Mouse (Mus musculus): Measurements from ENCODE around the gene Pknox2.

GRCm38 (mm10) chr9:37147886-37148285 lies 679 bp upstream of the Pknox2 start:
- TF ChIP-seq CTCF (conservative IDR thresholded peaks at IDR 0.05; ENCODE audit: low read length) (no peak), POU5F1 (IDR thresholded peaks at IDR 0.05; ENCODE audit: borderline replicate concordance, low read length) (no peak)

Measured in E14TG2a.4 (cell line).